Mouse (Mus musculus) CH12F3 (cell line): ENCODE measurements at regions not wholly inside any gene's neighbourhood (a gene's known extent, or its start where the extent isn't known, plus 50 kb on each side); places are given as distances from the start of the nearest gene placed in this dataset.

ENCODE experiments used
- in situ Hi-C: fragments of 300-500 bp; cut with MboI; formaldehyde crosslinking; loops from 2 replicates; pipeline ENCODE4 v1.14.3; 2020; ENCODE audit warnings: low sequenced_read_pairs

DNA sequence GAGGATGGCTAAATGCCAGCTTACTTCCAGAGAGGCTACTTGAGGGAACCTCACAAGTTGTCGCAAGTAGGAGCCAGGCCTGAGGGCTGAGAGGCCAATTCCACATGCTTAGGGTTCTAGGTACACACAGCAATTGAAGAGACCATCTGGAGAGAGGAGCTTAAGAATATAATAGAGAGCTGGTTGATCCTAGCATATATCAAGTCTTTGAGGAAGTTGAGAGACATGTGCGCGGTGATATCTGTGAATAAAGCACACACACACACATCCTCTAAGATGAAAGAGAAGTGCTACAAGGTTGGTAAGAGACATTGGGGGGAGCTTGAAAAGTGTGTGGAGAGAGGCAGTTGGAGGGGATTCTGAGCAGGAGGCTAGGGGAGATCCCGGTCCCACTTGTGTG is 189.5 kb downstream of the Zfp462 start:
- in situ Hi-C loops = no loop called here

DNA sequence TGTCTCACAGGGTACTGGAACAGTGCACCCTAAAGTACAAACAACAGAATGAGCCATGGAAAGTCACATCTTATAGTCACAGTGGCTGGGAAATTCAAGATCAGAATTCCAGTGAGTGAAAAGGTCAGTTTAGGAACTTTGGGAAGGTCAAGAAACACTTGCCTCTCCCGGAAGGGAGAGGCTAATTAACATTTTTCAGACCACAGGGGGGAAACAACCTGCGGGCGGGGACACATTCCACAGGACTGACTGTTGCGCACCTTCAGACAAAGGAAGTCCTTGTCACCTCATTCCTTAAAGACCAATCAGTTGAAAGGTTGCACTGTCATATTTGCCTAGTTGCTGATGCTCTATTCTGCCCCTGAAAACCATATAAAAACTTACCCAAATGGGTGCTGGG is 189.9 kb downstream of the Zfp462 start:
- in situ Hi-C loops = no loop called here

DNA sequence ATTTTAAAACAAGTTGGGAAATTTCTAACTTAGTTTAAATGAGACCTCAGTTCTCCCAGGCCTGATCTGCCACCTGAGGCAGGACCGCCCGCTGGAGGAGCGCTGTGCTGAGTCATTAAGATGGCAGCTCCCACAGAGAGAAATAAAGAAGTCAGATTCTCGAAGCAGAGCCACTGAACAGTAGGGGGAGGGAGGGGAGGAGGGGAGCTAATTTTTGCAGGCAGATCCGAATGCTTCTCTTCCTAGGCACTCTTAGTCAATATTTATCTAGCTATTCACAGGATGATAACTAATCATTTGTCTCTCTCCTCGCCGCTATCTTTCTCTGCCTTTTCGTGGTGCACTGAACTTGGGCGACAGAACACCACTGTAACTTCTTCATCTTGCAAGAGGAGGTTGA is 191.4 kb downstream of the Zfp462 start:
- in situ Hi-C loops = no loop called here

DNA sequence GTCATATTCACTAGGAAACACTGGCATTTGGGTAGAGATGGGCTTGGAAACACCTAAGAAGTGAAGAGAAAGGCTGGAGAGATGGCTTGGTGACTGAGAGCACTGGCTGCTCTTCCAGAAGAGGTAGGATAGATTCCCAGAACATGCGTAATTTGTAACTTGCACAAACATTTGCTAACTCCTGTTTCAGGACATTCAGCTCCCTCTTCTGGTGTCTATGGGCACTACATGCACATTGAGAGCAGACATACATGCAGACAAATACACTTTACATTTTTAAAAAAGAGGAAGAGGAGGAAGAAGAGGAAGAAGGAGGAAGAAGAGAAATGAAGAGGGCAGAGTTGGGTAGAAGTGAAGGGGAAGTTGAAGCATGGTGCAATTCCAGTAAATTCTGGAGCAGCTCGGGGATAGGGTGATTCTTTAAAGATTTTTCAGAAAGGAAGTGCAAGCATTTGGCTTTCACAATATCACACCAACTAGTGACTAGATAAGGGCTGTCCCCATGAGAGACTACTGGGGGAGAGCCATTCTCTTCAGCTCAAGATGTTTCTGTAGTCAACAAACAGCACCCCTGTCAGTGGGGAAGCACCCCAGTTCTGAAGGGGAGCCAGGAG is 193.0 kb downstream of the Zfp462 start:
- in situ Hi-C loops = no loop called here

DNA sequence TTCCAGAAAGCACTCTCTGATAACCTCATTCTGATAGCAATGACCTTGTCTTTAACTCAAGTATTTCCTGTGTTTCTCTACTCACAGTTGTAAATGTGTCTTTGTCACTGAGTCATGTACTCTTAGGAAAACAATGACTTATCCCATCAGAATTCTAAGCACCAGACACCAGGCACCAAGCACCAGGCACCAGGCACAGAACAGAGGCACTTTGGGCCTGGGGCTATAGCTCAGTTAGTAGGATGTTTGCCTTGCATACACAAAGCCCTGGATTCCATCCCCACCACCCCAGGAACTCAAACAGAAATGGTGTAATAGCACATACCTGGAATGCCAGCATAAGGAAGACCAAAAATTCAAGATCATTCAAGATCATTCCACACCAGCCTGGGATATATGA is 196.5 kb downstream of the Zfp462 start:
- in situ Hi-C loops = no loop called here

DNA sequence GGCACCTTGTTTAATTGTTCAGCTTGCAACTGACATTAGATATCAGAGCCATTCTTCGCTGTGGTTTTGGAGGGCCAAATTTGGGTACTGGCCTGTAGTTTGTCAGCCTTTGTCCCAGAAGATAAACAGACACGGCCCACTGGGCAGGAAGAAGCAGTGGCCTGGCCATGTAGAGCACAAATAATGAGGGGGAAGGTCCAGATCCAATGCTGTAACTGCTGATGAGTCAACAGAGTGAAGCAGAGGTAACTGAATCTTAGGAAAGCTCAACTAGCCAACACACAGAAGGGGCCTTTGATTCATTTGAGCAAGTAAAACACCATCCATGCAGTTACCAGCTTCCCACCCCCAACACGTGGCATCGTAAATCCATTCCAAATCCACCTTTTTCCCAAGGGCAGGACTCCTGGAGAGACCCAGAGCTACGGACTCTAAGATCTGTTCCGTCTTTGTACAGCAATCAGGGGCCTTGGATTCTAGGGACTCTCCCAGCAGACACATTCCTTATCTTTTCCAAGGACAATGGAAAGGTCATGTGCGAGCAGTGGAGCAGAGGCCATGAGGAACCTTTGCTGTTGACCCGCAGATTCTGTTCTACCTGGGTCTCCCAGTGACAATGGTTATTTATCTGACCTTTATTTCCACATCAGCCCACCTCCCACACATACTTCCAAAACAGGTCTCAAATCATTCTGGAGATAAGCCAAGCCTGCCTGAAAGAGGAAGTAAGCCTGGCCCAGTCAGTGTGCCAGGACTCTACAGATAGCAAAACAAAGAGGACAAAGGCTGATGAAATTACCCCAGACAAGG is 197.3 kb downstream of the Zfp462 start:
- in situ Hi-C loops = no loop called here

DNA sequence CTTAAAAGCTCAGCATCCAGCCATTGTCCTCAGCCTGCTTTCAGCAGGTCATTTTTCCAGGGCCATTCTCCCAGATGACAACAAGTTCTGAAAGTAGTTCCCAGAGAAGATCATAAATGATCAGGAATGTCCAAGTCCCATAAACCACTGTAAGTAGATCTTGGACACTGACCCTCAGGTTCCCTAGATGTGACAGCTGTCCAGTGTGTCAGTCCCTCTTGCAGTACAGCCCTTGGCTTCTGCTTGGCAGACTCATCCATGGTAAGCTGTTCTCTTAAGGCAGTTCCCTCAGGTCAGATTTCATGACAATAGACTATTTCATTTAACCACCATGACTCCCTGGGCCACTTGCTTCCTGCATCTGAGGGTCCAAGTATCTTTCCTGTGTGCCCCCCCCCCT is 198.6 kb downstream of the Zfp462 start:
- in situ Hi-C loops = no loop called here

DNA sequence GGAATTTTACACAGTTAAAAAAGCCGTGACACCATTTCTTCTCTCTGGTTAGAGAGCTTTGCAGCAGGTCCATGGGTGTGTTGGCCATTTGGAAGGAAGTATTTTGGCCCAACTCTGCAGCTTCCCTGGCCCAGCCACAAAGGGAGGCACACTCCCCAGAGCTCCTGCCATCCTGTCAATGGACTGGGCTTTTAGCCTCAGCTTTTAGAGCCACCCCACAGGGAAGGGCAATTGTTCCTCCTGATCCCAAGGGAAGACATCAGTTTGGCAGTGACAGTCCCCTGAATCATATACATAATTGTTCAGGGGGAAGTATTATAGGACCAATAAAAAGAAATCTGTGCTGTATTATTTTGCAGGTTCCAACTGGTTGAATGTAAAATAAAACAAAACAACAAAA is 200.1 kb downstream of the Zfp462 start:
- in situ Hi-C loops = no loop called here

DNA sequence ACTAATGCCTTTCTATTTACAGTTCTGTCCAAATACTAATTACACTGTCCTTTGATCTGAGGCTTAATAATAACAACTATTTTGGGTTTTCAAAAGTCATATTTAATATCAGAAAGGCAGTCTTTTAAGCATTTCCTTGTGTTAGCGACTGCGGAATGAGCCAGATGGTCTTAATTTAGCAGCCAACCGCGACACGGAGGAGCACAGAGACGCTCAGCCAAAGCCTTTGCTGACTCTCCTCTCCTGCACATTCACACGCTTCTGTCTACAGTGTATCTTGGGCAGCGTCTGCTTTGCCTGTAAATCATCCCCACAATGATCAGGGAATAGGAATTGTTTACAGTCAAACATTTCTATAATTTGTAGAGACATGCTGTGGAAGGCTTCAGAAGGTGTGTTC is 201.1 kb downstream of the Zfp462 start:
- in situ Hi-C loops = no loop called here

DNA sequence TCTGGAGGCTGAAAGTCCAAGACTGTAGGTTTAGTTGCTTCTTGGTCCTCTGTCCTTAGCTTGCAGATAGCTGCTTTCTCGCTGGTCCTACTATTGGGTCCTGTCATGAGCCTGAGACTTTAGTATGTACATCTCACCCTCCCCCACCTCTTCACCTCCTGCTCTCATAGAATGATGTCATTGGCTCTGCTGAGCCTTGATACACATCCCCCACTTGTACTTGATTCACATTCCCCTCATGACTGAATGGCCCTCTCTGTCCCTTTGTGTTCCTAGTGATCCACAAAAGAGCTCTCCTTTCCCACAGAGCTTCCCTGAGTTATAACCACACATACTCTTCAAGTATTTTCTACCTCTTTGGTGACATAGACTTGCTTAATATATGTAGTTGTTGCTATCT is 201.5 kb upstream of the Rad23b start:
- in situ Hi-C loops = no loop called here

DNA sequence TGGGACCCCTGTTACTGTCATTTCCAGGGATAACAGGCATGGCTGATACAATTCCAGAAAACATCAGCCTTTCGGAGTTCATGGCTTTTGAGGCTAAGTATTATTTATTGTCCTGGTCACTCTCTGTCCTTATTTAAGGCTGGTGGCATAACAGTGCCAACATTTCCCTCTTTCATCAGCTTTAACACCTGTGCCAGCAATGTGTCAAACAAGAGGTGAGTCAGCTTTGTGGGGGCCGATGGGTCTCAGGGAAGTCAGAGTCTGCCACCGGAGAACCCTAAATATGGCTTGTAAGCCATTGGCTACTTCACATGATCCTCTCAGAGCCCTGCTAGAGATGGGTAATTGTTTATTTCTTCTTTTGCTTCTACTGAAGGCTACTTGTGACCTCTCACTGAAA is 195.3 kb upstream of the Rad23b start:
- in situ Hi-C loops = no loop called here

DNA sequence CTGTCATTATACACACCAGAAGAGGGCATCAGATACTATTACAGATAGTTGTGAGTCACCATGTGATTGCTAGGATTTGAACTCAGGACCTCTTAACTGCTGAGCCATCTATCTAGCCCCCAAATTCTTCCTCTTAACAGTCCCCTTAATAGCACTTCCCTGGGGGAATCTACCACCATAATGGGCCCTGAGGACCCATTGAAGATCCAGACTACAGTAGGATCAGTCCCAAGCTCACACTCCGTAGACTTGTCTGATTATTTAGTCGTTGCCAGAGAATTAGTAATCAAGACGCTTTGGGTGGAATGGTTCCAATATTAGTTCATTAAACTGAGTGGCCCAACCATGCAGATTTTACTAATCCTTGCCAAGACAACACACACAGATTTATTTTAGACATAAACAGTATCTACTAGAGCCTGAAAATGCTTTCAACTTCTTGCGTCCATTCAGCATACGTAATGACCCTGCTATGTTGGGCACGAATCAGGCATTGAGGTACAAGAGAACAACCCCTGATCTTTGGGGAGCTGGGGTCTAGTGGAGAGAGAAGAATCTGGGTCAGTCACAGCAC is 191.6 kb upstream of the Rad23b start:
- in situ Hi-C loops = no loop called here

DNA sequence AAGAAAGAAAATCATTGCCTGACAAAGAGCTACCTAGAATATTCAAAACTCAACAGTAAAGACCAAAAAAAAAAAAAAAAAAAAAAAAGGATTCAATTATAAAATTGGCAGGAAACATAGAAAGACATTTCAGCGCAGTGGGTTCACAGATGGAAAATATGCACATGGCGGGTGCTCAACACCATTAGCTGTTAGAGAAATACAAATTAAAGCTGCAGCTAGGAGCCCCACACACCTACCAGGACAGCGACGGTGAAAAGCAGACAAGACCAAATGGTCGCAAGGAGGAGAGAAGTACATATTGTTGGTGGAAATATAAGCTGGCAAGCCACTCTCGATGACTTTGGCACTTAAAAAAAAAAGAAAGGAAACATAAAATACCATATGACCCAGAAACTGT is 183.6 kb upstream of the Rad23b start:
- in situ Hi-C loops = no loop called here

DNA sequence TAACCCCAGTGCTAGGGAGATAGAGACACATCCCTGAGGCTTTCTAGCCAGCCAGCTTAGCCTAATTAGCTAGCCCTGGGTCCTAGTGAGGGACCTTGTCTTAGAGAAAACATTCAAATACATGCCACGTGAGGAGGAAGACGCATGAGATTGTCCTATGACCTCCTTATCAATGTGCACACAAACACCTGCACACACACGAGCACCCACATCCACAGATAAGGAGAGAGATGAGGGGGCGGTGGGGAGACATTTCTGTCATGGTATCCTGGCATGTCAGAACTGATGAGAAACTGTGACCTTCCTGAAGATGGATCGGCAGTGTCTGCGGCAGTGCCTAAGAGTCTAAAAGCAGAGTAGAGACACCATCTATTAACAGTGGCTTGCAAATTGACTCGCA is 180.8 kb upstream of the Rad23b start:
- in situ Hi-C loops = no loop called here

DNA sequence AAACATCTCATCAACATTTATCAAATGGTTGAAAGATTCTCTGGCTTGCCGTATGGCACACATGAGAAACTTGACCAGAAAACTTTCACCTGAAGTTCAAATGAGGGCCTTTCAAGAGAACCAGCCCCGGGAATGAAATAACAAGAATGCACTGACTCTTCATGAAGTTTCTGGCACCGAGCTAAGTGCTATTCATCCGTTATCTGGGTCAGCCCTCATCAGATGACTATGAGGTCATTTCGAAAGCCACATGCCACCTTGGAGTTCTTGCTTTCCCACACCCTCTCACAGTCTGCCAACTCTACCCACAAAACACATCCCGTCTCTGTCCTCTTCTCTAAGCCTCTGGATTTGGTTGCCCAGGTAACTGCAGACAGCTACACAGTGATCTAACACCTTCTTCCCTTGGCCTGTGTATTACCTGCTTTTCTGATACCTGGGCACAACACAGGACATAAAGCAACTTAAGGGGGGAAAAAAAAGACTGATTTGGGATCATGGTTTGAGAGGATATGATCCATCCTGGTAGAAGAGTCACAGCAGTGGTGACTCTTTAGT is 177.4 kb upstream of the Rad23b start:
- in situ Hi-C loops = no loop called here

DNA sequence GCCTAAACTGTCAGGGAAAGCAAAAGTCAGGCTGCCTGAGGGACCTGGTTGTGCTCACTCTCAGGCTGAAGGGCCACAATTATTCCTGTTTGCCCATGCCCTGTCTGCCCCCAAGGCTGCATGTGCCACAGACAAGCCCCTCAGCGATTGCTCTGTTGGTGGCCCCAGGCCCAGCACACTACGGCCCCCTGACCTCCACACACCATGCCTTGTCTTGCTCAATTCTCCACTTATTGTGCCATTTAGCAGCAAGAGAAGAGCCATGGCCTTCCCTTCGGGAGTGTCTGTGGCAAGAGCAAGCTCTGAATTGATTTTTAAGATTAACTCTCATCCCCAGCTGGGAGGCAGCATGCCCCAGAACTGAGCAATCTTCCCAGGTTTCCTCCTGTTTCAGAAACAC is 173.8 kb upstream of the Rad23b start:
- in situ Hi-C loops = no loop called here

DNA sequence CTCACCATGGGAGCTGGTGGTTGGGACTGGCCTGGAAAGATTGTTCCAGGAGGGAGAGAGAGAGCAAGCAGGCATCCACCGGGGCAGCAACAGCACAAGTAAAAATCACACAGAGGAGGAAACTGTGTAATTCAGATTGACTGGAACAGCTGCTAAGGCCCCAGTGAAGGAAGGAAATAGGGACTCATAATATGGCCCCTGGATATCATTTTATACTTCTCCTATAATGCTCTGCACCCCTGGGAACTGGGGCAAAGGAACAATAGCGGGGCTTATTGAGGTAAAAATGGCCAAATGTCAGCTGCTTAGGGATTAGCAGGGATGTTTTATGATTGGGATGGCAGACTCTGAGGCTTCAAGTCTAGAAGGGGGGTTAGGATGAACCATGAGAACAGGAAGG is 170.4 kb upstream of the Rad23b start:
- in situ Hi-C loops = no loop called here

DNA sequence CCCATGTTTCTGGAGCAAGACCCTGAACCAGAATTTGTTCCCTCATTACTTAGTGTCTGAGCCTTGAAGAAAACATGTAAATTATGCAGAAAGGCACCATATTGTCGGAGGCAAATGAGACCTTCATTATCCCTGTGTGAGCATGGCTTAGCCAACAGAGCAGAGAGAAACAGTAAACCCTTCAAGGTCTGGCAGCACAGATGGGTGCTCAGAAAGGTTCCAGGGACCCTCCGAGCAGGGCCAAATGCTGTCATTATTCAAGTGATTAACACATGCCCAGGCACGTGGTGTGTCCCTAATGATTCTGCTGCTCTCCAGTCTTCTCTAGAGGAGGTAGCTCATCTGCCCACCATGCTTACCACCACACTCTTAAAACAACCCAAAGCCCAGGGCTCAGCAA is 166.3 kb upstream of the Rad23b start:
- in situ Hi-C loops = no loop called here

DNA sequence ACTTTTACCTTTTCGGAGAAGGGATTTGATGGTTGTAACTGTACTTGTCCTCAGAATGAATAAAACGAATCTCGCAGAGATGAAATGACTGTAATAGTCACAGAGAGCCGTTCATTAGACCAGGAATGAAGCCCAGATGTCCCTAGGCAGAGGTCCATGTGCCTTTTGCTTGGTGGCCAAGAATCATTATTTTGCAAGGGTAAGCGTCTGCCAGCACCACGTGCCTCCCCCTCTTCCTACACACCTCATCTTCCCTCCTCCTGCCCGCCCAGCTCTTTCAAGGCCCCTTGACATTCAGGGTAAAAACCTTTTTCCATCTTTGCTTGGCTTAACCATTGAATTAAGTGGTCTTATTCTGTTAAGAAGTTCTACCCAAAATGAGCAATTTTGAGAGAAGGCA is 161.1 kb upstream of the Rad23b start:
- in situ Hi-C loops = no loop called here

DNA sequence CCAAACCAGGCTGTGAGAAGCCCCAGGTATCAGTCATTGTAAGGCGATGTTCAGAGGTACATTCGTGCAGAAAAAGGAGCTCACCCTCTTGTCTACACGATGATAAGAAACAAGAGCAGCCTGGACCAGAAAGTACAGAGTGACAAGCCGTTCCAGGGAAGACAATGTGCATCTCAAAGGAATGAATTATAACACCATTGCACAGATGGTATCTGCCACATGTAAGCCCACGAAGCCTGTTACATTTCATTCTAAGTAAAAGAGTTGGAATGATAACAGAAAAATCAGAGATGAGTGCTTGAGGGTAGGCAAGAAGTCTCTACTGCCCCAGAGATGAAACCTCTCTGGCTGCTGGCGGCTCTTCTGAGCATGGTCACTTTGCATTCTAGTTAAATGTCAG is 159.3 kb upstream of the Rad23b start:
- in situ Hi-C loops = no loop called here

DNA sequence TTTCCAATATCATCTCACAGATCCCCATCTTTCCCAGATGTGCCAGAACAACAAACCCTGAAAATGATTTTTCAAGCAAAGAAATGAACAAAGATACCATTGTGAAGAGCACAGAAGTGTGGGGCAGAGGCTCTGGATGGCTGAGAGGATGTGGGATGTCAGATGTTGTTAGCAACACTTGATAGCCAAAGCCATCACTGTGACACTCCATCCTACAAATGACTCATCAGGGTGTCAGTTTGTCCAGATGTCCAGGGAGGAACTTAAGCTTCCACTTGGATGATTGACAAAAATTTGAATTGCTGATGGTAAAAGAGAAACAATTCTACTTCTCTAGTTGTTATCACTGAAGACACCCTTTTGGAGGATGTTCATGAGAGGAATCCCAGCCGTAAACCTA is 155.8 kb upstream of the Rad23b start:
- in situ Hi-C loops = no loop called here

DNA sequence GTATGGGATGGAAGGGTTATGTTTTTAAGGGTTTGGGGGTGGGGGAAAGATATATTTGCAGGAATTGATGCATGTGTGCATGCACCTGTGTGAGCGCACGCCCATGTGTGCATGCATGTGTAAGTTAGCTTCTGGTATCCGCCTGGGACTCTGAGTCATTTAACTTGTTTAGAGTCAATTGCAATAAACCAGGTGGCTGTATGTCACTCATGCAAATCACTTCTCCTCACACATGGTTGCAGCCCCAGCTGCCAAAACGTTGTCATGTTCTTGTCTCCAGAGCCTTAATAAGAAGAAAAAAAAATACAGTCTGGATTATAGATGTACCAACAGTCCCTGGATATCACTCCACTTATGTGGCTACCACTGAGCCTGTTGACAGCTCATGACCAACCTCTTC is 155.3 kb upstream of the Rad23b start:
- in situ Hi-C loops = no loop called here
